In genomic region chr2:173273885-173274284, GRCm38 (mm10) we compare ENCODE assay signal across 10 mouse cellular contexts. TPM values are rescaled to one million over a fixed set of nuclear protein-coding genes. Genes with fewer than 3 reads are reported as not detected.
DNase-seq lines count a peak whose midpoint lies in the region; ATAC-seq lines count a peak whose summit lies in the region.
"Had no signal": no experiment of that assay in that cellular context is flagged by ENCODE, and none has a peak within 500 bp of the region (broad histone marks: within the 10 kb centered on the region; RNA-seq: fewer than 3 reads in every experiment).

No protein-coding gene starts in this region.

- ATAC-seq in heart, embryonic 16.5 days (replicated peaks; ENCODE audit: extremely low read depth, insufficient read depth, low FRiP score) = no peak
- ATAC-seq in hindbrain, embryonic 16.5 days = no peak
- no peak for ATAC-seq in neural tube, embryonic 13.5 days (ENCODE audit: low read depth)

- no peaks in the 10 kb centered on the region for H3K9me3 ChIP-seq in heart, embryonic 16.5 days (replicated peaks; ENCODE audit: control insufficient read depth, low read length)
- no peaks in the 10 kb centered on the region for H3K9me3 ChIP-seq in embryonic facial prominence, embryonic 10.5 days
- no peaks in the 10 kb centered on the region for H3K9me3 ChIP-seq in hindbrain, embryonic 16.5 days (ENCODE audit: control insufficient read depth, low read length)
- H3K9me3 ChIP-seq in neural tube, embryonic 13.5 days = no peaks in the 10 kb centered on the region

- intact Hi-C loops in heart, postnatal 36 days (cut with DNase I) = loop anchor here (2.0 to 10.0 kb wide), 3 partner anchors 17 to 381 kb away; partner anchors contain the start of gene Rab22a

- H3K4me3 ChIP-seq in heart, embryonic 16.5 days (ENCODE audit: low read length) = peak overlapping the region; percentile 97
- H3K4me3 ChIP-seq in embryonic facial prominence, embryonic 10.5 days = peak overlapping the region; percentile 94
- peak overlapping the region; percentile 91; the same call in 1 of the 2 replicates for H3K4me3 ChIP-seq in hindbrain, embryonic 16.5 days (ENCODE audit: low read length)
- H3K4me3 ChIP-seq in neural tube, embryonic 13.5 days = peak overlapping the region; percentile 99

- no peaks in the 10 kb centered on the region for H3K27me3 ChIP-seq in heart, embryonic 16.5 days (ENCODE audit: control insufficient read depth, insufficient read depth, low read length)
- H3K27me3 ChIP-seq in embryonic facial prominence, embryonic 10.5 days (replicated peaks; ENCODE audit: low read depth, poor library complexity, severe bottlenecking) = peaks cover 59% of the 10 kb centered on the region
- no peaks in the 10 kb centered on the region for H3K27me3 ChIP-seq in hindbrain, embryonic 16.5 days (replicated peaks; ENCODE audit: control insufficient read depth, insufficient read depth, low read length)
- H3K27me3 ChIP-seq in neural tube, embryonic 13.5 days = no peaks in the 10 kb centered on the region

- H3K4me2 ChIP-seq in heart, embryonic 16.5 days (ENCODE audit: low read depth, low read length) = peak overlapping the region; percentile 87
- peak overlapping the region; percentile 80 for H3K4me2 ChIP-seq in hindbrain, embryonic 16.5 days (ENCODE audit: low read length)
- H3K4me2 ChIP-seq in neural tube, embryonic 13.5 days = peak overlapping the region; percentile 96

- H3K9ac ChIP-seq in heart, embryonic 16.5 days (ENCODE audit: low read length) = 0 out of 2 replicates have a peak overlapping the region, but pooled peaks have one; percentile 34
- H3K9ac ChIP-seq in hindbrain, embryonic 16.5 days (ENCODE audit: low read depth, low read length) = no peak overlapping the region
- peak overlapping the region; percentile 99 for H3K9ac ChIP-seq in neural tube, embryonic 13.5 days
- H3K9ac ChIP-seq: liver, embryonic 14.5 days had no signal

- 49% methylated on average over 4 of the region's 4 CpGs for WGBS in heart, embryonic 16.5 days
- 49% methylated on average over 4 of the region's 4 CpGs for WGBS in embryonic facial prominence, embryonic 10.5 days
- 44% methylated on average over 4 of the region's 4 CpGs for WGBS in hindbrain, embryonic 16.5 days
- 43% methylated on average over 4 of the region's 4 CpGs for WGBS in neural tube, embryonic 13.5 days

- H3K4me1 ChIP-seq in heart, embryonic 16.5 days (ENCODE audit: control insufficient read depth, insufficient read depth, low read length) = peaks cover 63% of the 10 kb centered on the region
- peaks cover 68% of the 10 kb centered on the region for H3K4me1 ChIP-seq in embryonic facial prominence, embryonic 10.5 days
- H3K4me1 ChIP-seq in hindbrain, embryonic 16.5 days (ENCODE audit: control insufficient read depth, insufficient read depth, low read depth, low read length) = peaks cover 47% of the 10 kb centered on the region
- peaks cover 71% of the 10 kb centered on the region for H3K4me1 ChIP-seq in neural tube, embryonic 13.5 days (replicated peaks)

- DNase-seq in heart, postnatal 36 days = no peak
- no peak for DNase-seq in embryonic facial prominence, embryonic 10.5 days (ENCODE audit: low spot score)
- DNase-seq in ovary, postnatal 36 days (ENCODE audit: low spot score) = no peak
- no peak for DNase-seq in layer of hippocampus, adult 9-10 months (ENCODE audit: low spot score)
- no peak for DNase-seq in right cerebral cortex, adult 18-20 months

- no peak overlapping the region for H3K27ac ChIP-seq in heart, embryonic 16.5 days (ENCODE audit: low read length)
- H3K27ac ChIP-seq in embryonic facial prominence, embryonic 10.5 days (replicated peaks) = no peak overlapping the region
- H3K27ac ChIP-seq in hindbrain, embryonic 16.5 days (ENCODE audit: low read depth, low read length) = no peak overlapping the region
- no peak overlapping the region for H3K27ac ChIP-seq in neural tube, embryonic 13.5 days (replicated peaks)
- H3K27ac ChIP-seq: liver, embryonic 14.5 days had no signal

- H3K36me3 ChIP-seq in heart, embryonic 16.5 days (ENCODE audit: control insufficient read depth, insufficient read depth) = no peaks in the 10 kb centered on the region
- H3K36me3 ChIP-seq in embryonic facial prominence, embryonic 10.5 days (replicated peaks) = no peaks in the 10 kb centered on the region
- no peaks in the 10 kb centered on the region for H3K36me3 ChIP-seq in hindbrain, embryonic 16.5 days (ENCODE audit: control insufficient read depth, insufficient read depth, low read length)
- no peaks in the 10 kb centered on the region for H3K36me3 ChIP-seq in neural tube, embryonic 13.5 days

RNA-seq across cellular contexts. Expression of gene Pmepa1, which starts 2.4 kb away (rescaled TPM):
- polyA plus RNA-seq in heart, embryonic 16.5 days (2015; fragmentation: Nextera tagmentation; extraction: Ambion mirVana) = 4.1 and 4.3 TPM in 2 replicates
- 10 to 100 TPM; 27.1 to 27.4 TPM for total RNA-seq in heart, postnatal 36 days (2021)
- polyA plus RNA-seq in embryonic facial prominence, embryonic 10.5 days (2016; fragmentation: Nextera tagmentation; extraction: Ambion mirVana) = 1.4 and 2.1 TPM in 2 replicates
- polyA plus RNA-seq in hindbrain, embryonic 16.5 days (2015; fragmentation: Nextera tagmentation; extraction: Ambion mirVana) = 3.2 and 3.9 TPM in 2 replicates
- 5.2 and 6.0 TPM in 2 replicates for polyA plus RNA-seq in neural tube, embryonic 13.5 days (2015; fragmentation: Nextera tagmentation; extraction: Ambion mirVana)
- total RNA-seq: MEL had no signal

RNA-seq across cellular contexts. Expression of gene Zbp1, which starts 55.2 kb away (rescaled TPM):
- 1.7 and 3.1 TPM in 2 replicates for polyA plus RNA-seq in heart, embryonic 16.5 days (2015; fragmentation: Nextera tagmentation; extraction: Ambion mirVana)
- total RNA-seq in heart, postnatal 36 days (2021) = 1 to 10 TPM in 1 of 2 experiments, under 1 TPM in 1; 0.44 to 1.8 TPM
- not detected in 2 replicates for polyA plus RNA-seq in embryonic facial prominence, embryonic 10.5 days (2016; fragmentation: Nextera tagmentation; extraction: Ambion mirVana)
- 0.20 TPM in 1 of 2 replicates, not detected in the other for polyA plus RNA-seq in hindbrain, embryonic 16.5 days (2015; fragmentation: Nextera tagmentation; extraction: Ambion mirVana)
- polyA plus RNA-seq in neural tube, embryonic 13.5 days (2015; fragmentation: Nextera tagmentation; extraction: Ambion mirVana) = 0.22 and 0.40 TPM in 2 replicates
- total RNA-seq: MEL had no signal
